Mouse (Mus musculus) liver, adult (tissue): ENCODE measurements around the gene Immt.

Source experiments
- GATA4 ChIP-seq: IDR thresholded peaks from 2 replicates; pipeline ENCODE4 v1.6.1; 2014; ENCODE audit warnings: mild to moderate bottlenecking, low read length; ENCODE audit not compliant: insufficient replicate concordance

The Immt gene

GRCm38 (mm10) chr6:71823961-71824360, 7.2 kb upstream of the Immt start:
- TF ChIP-seq GATA4 = no peak

- TF ChIP-seq GATA4 = no peak
Measured at GRCm38 (mm10) chr6:71826869-71827268, 4.3 kb upstream of the Immt start, which contains the start of gene Mrpl35. TSS of gene Mrpl35 (minus strand) at chr6:71826969.

DNA sequence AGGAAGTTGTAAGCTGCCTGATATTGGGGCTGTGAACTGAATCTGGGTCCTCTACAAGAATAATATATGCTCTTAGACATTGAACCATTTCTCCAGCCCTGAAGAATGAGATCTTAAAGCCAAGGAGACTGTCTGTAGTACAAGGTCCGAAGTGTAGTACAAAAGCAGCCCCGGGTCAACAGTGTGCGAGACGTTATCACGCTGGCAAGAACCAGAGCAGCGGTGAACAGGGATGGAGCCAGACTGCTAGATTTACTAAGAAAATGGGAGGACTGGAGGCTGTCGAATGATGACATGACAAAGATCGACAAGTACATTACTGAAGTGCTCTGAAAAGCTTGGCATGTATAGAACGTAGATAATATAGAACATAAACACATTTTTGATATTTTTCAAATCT, 1.4 kb upstream of the Immt start:
- no peak for TF ChIP-seq GATA4

- TF ChIP-seq GATA4 = peak; percentile 75; the same call in 1 of the 2 replicates
Measured at GRCm38 (mm10) chr6:71831581-71831960, 440 bp downstream of the Immt start.

DNA sequence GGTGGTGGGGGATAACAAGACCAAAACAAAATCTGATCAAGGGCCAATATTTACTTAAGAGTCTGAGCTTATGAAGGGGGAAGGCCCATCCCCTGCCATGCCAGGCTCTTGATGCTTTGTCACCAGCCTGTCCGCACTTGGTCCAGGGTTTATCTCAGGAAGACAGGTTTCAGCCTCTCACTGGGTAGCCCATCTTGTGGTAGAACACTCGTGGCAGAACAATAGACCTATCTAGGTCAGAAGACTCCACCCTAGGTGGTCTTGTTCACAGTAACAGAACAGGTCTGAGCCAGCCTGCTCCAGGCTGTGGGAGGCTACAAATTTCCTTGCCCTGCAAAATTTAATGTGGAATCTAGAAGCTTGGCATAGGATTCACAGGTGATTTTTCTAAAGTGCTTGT, 5.7 kb downstream of the Immt start:
- no peak for TF ChIP-seq GATA4

- TF ChIP-seq GATA4 = no peak
Measured at GRCm38 (mm10) chr6:71839815-71840214, 8.7 kb downstream of the Immt start.

DNA sequence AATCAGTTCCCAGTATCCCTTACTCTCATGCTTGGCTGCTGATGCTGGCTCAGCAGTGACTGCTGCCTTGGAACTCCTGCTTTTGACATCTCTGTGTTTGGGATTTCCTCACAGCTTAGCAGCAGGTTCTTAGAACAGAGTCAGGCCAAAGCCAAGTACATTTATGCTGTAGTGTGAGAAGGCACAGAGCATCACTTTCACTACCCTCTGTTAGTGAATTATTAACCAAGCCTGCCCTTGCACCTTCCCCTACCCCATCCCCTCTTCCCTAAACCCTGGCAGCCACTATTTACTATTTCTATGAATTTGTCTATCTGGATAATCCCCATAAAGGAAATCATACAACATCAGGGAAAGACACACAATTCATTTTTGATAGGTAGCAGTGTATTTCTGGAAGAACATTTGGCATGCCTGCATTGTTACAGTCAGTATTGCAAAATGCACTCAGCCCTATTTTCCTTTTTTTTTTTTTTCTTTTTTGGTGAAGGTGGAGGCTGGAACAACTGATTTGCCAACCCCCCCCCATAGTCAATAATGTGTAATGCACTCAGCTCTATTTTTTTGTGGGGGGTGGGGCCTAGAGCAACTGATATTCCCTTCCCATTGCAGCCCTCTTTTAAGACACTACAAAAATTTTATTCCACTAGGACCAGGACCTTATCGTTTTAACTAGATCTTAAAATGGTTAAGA, 9.6 kb downstream of the Immt start:
- TF ChIP-seq GATA4 = no peak

- no peak for TF ChIP-seq GATA4
Measured at GRCm38 (mm10) chr6:71867751-71868150, 36.6 kb downstream of the Immt start.

- no peak for TF ChIP-seq GATA4
Measured at GRCm38 (mm10) chr6:71868809-71869208, 37.7 kb downstream of the Immt start.

DNA sequence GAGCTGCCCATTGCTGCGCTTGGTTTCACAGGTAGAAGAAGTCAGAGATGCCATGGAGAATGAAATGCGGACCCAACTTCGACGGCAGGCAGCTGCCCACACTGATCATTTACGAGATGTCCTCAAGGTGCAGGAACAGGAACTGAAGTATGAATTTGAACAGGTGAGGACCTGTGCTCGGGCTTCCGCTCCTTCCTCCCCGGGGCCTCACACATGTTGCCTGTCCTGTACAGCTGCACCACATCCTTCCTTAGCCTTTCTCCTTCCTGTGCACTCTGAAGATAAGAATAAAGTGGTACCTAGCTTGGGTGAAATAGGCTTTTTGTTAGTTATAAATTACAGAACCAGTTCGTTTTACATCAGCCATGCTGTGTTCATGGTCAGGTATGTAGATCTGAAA, 40.3 kb downstream of the Immt start:
- TF ChIP-seq GATA4 = no peak

DNA sequence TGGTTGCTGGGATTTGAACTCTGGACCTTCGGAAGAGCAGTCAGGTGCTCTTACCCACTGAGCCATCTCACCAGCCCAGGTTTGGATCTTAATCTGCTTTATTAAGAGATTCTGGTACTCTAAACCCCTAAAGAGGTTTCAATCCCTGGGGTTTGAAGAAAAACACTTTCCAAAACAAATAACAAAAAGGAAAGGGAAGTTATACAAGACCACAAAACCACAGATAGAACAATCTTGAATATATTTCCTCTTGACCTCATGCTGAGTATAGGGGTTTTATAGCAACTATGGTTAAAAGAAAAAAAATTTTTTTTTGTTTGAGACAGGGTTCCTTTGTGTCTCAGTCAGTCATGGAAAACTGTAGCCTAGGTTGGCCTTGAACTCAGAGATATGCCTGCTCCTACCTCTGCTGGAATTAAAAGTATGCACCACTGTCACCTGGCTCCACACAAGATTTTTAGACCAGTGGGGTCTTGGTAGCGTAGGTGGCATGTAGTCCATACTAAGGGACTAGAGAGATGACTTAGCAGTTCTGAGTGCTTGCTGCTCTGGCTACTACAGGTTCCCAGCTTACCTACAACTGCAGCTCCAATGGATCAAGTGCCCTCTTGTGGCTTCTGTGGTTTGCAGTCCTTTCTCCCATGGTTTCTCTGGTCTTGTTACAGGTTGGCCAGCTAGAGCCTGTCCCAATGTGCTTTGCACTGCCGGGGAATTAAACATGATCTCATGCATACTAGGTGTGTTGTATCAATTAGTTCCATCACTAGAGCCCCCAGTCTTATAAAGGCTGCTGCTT, 47.0 kb downstream of the Immt start:
- TF ChIP-seq GATA4 = no peak

- TF ChIP-seq GATA4 = no peak
Measured at GRCm38 (mm10) chr6:71893263-71893662, 62.1 kb downstream of the Immt start.

DNA sequence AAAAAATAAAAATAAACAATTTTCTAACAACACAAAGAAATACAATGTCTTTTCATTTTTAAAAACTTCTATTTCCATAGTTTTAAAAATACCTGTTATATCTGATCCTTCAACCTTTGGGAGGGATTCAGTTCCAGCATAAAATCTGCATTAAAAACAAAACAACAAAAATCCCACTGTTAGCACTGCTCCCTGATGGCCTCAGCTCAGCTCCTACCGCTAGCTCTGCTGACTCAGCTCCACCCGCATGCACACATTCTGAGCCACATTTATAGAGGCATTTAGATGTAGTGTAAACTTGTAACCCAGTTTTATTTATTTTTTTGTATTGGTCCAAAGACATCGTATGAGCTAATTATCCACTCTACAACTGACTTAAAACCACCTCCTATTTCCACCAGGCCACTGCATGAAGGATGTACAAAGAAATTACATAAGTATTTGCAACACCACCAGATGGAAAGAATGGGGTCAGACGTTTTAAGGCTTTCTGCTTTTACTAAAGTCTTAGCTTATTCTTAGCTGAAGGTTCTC, 76.6 kb downstream of the Immt start:
- TF ChIP-seq GATA4 = no peak

DNA sequence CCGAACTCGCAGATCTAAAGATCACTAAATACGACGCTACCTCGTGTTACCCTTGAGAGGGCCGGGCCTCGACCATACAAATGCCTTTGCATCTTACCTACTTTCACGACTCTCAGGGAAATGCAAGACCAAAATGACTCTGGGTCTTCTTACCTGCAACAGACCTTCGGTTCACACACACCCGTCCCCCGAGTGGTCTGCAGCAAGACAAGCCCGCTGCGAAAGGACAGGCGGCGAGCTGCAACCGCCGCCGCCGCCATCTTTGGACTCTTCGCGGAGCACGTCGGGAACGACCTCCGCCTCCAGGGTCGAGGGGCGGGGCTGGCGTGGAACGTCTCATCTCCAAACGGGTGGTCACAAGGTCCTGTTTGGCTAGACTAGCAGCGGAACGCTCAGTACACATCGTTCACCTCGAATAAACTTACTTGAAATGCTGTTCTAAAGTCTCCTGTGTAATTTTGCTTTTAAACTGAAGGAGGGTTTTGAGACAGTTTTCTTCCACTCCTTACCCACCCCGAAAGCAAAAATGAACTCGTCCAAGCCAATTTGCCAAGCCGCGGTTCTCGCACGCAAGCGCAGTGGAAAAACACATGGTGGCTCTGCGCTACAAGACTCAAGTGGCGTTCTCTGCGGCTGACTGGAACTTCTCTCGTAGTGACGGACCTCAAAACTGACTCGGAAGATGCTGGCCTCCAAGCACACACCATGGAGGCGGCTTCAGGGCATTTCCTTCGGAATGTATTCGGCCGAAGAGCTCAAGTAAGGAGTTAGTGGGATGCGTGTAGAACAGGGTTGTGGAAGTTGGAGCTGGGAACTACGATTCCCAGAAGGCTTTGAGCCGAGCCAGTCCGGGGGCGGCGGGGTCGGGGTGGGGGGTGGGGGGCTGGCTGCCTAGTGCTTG, 77.6 kb downstream of the Immt start, which contains the start of the genes Ptcd3 and Polr1a:
Gene Ptcd3 (minus strand): TSS at position 270 of the 901 bp plus-strand sequence.
Gene Polr1a (plus strand): TSS at position 573 of the 901 bp plus-strand sequence.
- TF ChIP-seq GATA4 = no peak

GRCm38 (mm10) chr6:71909384-71909783, 78.3 kb downstream of the Immt start:
- no peak for TF ChIP-seq GATA4

- TF ChIP-seq GATA4 = no peak
Measured at GRCm38 (mm10) chr6:71909840-71910239, 78.7 kb downstream of the Immt start.
